Mouse (Mus musculus) liver, adult 2 months (tissue): ENCODE measurements around the gene Dot1l. TPM values are rescaled to one million over a fixed set of nuclear protein-coding genes. Genes with fewer than 3 reads are reported as not detected.
A peak's percentile ranks its signal among the peaks of the same experiment; 100 is the strongest.

Experiments
- DNase-seq: peaks from one replicate; pipeline ENCODE4 v3.0.0-alpha.2; 2011; ENCODE audit warnings: low read depth, low spot score; ENCODE audit errors: extremely low read depth
- H3K27ac ChIP-seq: fragments of 200-500 bp; replicated peaks from 2 replicates; pipeline ENCODE4 v1.5.1; 2012; ENCODE audit warnings: low read depth, mild to moderate bottlenecking, control low read depth, inconsistent platforms, low read length; ENCODE audit not compliant: insufficient read depth
- H3K27me3 ChIP-seq: fragments of 200-500 bp; 2 replicates; pipeline ENCODE4 v1.6.1; 2012; ENCODE audit warnings: mild to moderate bottlenecking, moderate library complexity, low read length, inconsistent platforms; ENCODE audit not compliant: control insufficient read depth, insufficient read depth
- H3K36me3 ChIP-seq: fragments of 200-500 bp; 2 replicates; pipeline ENCODE4 v1.6.1; 2012; ENCODE audit warnings: low read length, inconsistent platforms; ENCODE audit not compliant: control insufficient read depth, insufficient read depth
- H3K4me1 ChIP-seq: fragments of 200-500 bp; 2 replicates; pipeline ENCODE4 v1.6.1; 2011; ENCODE audit warnings: low read length; ENCODE audit not compliant: control insufficient read depth, insufficient read depth
- H3K4me3 ChIP-seq: fragments of 200-500 bp; 2 replicates; pipeline ENCODE4 v1.5.1; 2011; ENCODE audit warnings: low read depth, mild to moderate bottlenecking, control low read depth, low read length, moderate library complexity; ENCODE audit not compliant: insufficient read depth
- H3K79me2 ChIP-seq: fragments of 200-500 bp; 2 replicates; pipeline ENCODE4 v1.6.1; 2012; ENCODE audit warnings: inconsistent platforms, mild to moderate bottlenecking, low read length, moderate library complexity; ENCODE audit not compliant: control insufficient read depth, insufficient read depth
- H3K9ac ChIP-seq: fragments of 200-500 bp; 2 replicates; pipeline ENCODE4 v1.6.1; 2012; ENCODE audit warnings: low read depth, mild to moderate bottlenecking, control low read depth, inconsistent platforms, low read length
- CTCF ChIP-seq: fragments of 200-500 bp; IDR thresholded peaks from 2 replicates; pipeline ENCODE4 v1.5.1; 2011; ENCODE audit warnings: low read depth, low read length, control low read depth
- POLR2A ChIP-seq: fragments of 200-500 bp; IDR thresholded peaks from 2 replicates; pipeline ENCODE4 v1.6.1; 2011; ENCODE audit warnings: low read length, control low read depth; ENCODE audit not compliant: insufficient read depth; ENCODE audit errors: extremely low read depth
- WGBS: fragments of 180-500 bp; shearing (Covaris S2); methylation state at CpG from one replicate; pipeline ENCODE4 v1.1.7; 2018; 5-methylcytosine and 5-hydroxymethylcytosine counted together
- polyA plus RNA-seq: library from polyadenylated mRNA; depleted of rRNA; stranded (reverse); fragments of >200 nt; gene quantifications from 2 replicates; pipeline ENCODE4 v1.2.3, GENCODE M21; 2012
- total RNA-seq: library from RNA; depleted of rRNA; stranded (reverse); fragments of >200 nt; gene quantifications from 2 replicates; pipeline ENCODE4 v1.2.3, GENCODE M21; 2014

Dot1l gene
- total and polyA plus RNA-seq, 2 experiments: 2.4 to 14.8 TPM

DNA sequence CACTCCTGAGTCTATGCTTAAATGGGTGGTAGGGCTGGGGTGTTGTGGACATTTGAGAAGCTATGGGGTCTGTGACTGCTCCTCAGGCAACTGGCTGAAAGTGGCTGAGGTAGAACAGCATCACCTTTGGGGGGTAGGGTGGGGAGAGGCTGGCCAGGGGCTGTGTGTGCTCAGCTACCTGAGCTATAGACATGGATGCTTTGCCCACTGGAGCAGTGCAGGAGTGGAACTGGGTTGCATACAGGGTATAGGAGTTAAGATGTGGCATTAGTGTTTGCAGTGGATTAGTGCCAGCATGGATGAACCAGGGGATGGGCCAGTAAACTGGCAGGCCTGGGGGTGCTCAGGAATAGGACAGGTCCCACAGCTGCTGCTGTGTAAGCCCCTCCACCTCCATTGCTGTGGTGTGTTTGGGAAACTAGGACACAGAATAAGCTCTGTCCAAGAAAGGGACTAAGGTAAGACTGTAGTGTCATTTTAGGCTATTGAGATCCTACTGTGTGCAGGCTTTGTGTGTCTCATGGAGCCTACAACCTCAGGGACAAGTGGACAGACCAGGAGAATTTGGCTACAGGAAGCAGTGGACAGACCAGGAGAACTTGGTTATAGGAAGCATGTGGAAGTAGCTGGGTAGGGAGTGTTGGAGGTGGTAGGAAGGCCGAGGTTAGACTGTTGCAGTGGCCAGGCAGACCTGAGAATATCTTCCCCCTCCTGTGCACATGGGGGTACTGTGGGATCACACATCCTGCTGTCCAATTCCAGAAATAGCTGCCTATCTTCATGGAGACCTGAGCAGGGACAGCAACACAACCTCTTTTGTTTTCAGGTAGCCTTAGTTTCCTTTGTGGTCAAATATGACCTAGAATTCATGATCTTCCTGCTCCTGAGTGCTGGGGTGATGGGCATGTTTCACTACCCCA, 74.6 kb downstream of the Dot1l start:
- TF ChIP-seq POLR2A (no peak), CTCF (no peak)
- peaks cover 4% of the 10 kb centered on the region for H3K27me3 ChIP-seq
- no peak overlapping the region for H3K27ac ChIP-seq
- peak overlapping the region; percentile 14; the same call in 1 of the 2 replicates for H3K9ac ChIP-seq
- peak; percentile 23 for DNase-seq
- no peak overlapping the region for H3K4me3 ChIP-seq
- peaks cover 16% of the 10 kb centered on the region; the same call in 1 of the 2 replicates for H3K79me2 ChIP-seq
- peaks cover 8% of the 10 kb centered on the region for H3K36me3 ChIP-seq
- H3K4me1 ChIP-seq: peaks cover 29% of the 10 kb centered on the region
- whole genome bisulfite sequencing: 15% methylated on average over 1 of the region's 1 CpGs

DNA sequence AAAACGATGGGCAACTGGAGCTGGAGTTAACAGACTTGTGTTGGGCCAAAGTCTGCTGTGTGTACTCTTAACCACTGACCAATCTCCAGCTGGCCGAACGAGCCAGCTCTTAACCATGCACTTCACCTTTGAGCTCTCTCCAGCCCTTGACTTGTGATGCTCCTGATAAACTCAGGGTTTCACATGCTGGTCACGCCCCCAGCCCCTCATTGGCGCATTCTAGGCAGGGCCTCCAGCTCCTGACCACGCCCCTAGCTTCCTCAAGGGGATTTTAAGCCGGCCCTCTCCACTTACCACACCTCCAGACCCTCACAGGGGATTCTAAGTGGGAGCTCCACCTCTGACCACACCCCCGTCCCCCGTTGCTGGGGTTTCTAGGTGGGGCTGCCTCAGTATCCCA, 76.1 kb downstream of the Dot1l start:
- 16% methylated on average over 9 of the region's 9 CpGs for WGBS
- Histone ChIP-seq H3K9ac (no peak overlapping the region), H3K79me2 (peaks cover 16% of the 10 kb centered on the region; the same call in 1 of the 2 replicates), H3K36me3 (peaks cover 8% of the 10 kb centered on the region), H3K27me3 (peaks cover 15% of the 10 kb centered on the region), H3K27ac (peak overlapping the region; percentile 37), H3K4me1 (peaks cover 27% of the 10 kb centered on the region), H3K4me3 (no peak overlapping the region)
- TF ChIP-seq POLR2A (no peak), CTCF (no peak)
- peak; percentile 96 for DNase-seq

DNA sequence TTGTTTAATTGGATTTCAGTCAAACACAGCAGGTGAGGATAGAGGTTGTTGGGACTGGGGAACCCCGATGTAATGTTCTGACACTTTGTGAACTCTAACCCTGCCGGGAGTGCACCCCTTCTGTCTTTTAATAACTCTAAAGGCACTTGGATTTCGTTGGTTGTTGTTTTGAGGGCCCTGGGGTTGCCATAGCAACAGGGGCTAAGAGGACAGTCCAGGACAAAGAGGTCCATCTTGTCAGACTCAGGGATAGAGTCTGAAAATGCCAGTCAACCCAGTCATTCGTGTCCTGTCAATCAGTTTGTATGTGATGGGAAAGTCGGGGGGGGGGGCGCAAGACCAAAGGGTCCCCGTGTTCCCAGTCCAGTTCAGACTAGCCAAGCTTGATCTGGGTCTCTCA, 77.8 kb downstream of the Dot1l start:
- Histone ChIP-seq H3K79me2 (peaks cover 4% of the 10 kb centered on the region; the same call in 1 of the 2 replicates), H3K27me3 (peaks cover 15% of the 10 kb centered on the region), H3K4me1 (peaks cover 24% of the 10 kb centered on the region), H3K27ac (no peak overlapping the region), H3K9ac (no peak overlapping the region), H3K36me3 (peaks cover 8% of the 10 kb centered on the region), H3K4me3 (no peak overlapping the region)
- 75% methylated on average over 7 of the region's 7 CpGs for WGBS
- DNase-seq: no peak
- no peak for TF ChIP-seq CTCF
- TF ChIP-seq POLR2A: no peak

DNA sequence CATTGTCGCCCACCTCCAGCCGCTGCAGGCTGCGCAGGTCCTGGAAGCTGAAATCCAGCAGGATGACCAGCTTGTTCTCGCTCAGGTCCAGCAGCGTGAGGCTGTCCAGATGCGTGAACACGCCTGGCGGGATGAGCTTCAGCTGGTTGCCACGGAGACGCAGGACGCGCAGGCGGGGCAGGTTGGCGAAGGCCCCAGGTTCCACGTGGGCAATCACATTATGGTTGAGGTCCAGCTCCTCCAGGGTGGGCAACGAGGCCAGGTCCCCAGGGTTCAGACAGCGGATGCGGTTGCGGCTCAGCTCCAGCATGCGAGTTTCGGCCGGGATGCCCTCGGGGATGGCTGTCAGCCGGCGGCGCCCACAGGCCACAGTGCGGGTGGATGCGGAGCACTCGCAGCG, 80.6 kb downstream of the Dot1l start:
- 58% methylated on average over 30 of the region's 30 CpGs for WGBS
- H3K27ac ChIP-seq: no peak overlapping the region
- peaks cover 3% of the 10 kb centered on the region for H3K4me1 ChIP-seq
- H3K36me3 ChIP-seq: no peaks in the 10 kb centered on the region
- peaks cover 15% of the 10 kb centered on the region for H3K27me3 ChIP-seq
- H3K4me3 ChIP-seq: no peak overlapping the region
- no peak overlapping the region for H3K9ac ChIP-seq
- no peaks in the 10 kb centered on the region for H3K79me2 ChIP-seq
- no peak for DNase-seq
- no peak for TF ChIP-seq POLR2A
- no peak for TF ChIP-seq CTCF

DNA sequence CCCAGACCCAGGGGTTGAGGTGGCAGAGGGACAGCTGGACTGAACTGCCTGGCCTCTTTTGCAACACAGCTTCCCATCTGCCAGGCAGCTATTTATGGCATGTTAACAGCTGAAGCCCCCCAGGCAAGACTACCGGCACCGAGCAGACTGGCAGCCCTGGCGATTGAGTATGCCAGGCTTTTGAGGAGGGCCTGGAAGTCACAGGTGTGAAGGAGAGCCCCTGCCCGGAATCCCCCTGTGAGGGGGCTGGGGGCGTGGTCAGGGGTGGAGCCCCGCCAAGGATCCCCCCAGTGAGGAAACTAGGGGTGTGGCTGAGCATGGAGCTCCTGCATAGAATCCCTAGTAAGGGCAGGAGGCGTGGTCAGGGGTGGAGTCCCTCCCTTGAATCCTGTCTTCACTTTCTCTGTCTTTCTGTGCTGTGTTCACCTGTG, 82.0 kb downstream of the Dot1l start:
- no peak for TF ChIP-seq CTCF
- TF ChIP-seq POLR2A: no peak
- Histone ChIP-seq H3K36me3 (no peaks in the 10 kb centered on the region), H3K27me3 (peaks cover 15% of the 10 kb centered on the region), H3K79me2 (no peaks in the 10 kb centered on the region), H3K4me1 (no peaks in the 10 kb centered on the region), H3K4me3 (no peak overlapping the region), H3K9ac (no peak overlapping the region), H3K27ac (no peak overlapping the region)
- WGBS: 58% methylated on average over 7 of the region's 7 CpGs
- DNase-seq: no peak

- Histone ChIP-seq H3K4me3 (no peak overlapping the region), H3K4me1 (no peaks in the 10 kb centered on the region), H3K79me2 (no peaks in the 10 kb centered on the region), H3K27ac (no peak overlapping the region), H3K36me3 (no peaks in the 10 kb centered on the region), H3K27me3 (peaks cover 15% of the 10 kb centered on the region), H3K9ac (no peak overlapping the region)
- no peak for DNase-seq
- 50% methylated on average over 2 of the region's 2 CpGs for WGBS
- TF ChIP-seq POLR2A: no peak
- TF ChIP-seq CTCF: no peak
Observed at GRCm38 (mm10) chr10:80837827-80838226, 82.8 kb downstream of the Dot1l start.
